Mouse (Mus musculus) megakaryocyte, embryonic 14.5 days (primary cell): Measurements from ENCODE around the gene Ypel3.

Experiments
- FLI1 ChIP-seq: IDR thresholded peaks from 2 replicates; pipeline ENCODE4 v1.6.1; 2012; ENCODE audit warnings: low read length, inconsistent platforms, mixed read lengths
- GATA1 ChIP-seq: IDR thresholded peaks from 3 replicates; pipeline ENCODE4 v1.6.1; 2012; ENCODE audit warnings: mixed read lengths, low read length, inconsistent platforms, borderline replicate concordance

DNA sequence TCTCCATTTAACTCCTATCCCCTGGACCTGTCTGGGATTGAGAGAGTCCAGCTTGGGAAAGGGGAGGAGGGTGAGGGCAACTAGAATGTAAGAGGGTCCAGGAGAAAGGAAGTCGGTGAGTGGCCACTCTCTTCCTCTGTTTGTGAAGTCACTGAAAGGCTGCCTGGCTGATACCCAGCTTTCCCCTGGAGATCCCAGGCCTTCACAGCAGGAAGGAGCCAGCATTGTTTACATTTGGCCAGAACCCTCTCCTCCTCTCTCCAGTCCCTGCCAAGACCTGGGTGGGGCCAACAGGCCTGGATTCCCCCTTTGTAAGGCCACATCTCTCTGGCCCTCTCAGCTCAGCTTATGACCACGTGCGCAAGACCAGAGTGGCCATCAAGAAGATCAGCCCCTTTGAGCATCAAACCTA, 16.4 kb upstream of the Ypel3 start:
- TF ChIP-seq GATA1: no peak
- no peak for TF ChIP-seq FLI1
